Mouse (Mus musculus): Measurements from ENCODE around the gene Mex3a.

- TF ChIP-seq CTCF (IDR thresholded peaks at IDR 0.05; ENCODE audit: extremely low read depth, insufficient read depth, insufficient read length, insufficient replicate concordance) (no peak), POLR2A (IDR thresholded peaks at IDR 0.05; ENCODE audit: low read depth, low read length) (no peak)
Observed at GRCm38 (mm10) chr3:88548180-88548917, 16.2 kb downstream of the Mex3a start, which contains the start of gene Rab25.
